Mouse (Mus musculus) CH12.LX (cell line): ENCODE measurements around the gene Eras. TPM values are rescaled to one million over a fixed set of nuclear protein-coding genes. Genes with fewer than 3 reads are reported as not detected.

ENCODE experiments used
- DNase-seq: peaks from one replicate; pipeline ENCODE4 v3.0.0-alpha.2; 2013; ENCODE audit errors: extremely low read depth
- H3K27ac ChIP-seq: 2 replicates; pipeline ENCODE4 v1.5.1; 2012; ENCODE audit warnings: low read depth, mild to moderate bottlenecking, control low read depth, moderate library complexity; ENCODE audit not compliant: insufficient read depth
- H3K27me3 ChIP-seq: replicated peaks from 2 replicates; pipeline ENCODE3; 2012; ENCODE audit warnings: inconsistent platforms
- H3K36me3 ChIP-seq, 2 experiments: replicated peaks in 1 of 2; 2 replicates each; pipeline versions ENCODE3 to v1.6.1; 2012; ENCODE audit warnings: inconsistent platforms in 1 of 2, low read length in 1 of 2, mild to moderate bottlenecking in 1 of 2, mixed read lengths in 1 of 2, moderate library complexity in 1 of 2; ENCODE audit not compliant: control insufficient read depth in 1 of 2, insufficient read depth in 1 of 2
- H3K4me1 ChIP-seq, 2 experiments: 2 replicates each; pipeline ENCODE4 v1.6.1; 2012; ENCODE audit warnings: inconsistent platforms in 1 of 2, moderate library complexity in 1 of 2; ENCODE audit not compliant: insufficient read depth in 2 of 2, control insufficient read depth in 1 of 2
- H3K4me2 ChIP-seq: 2 replicates; pipeline ENCODE4 v1.6.1; 2012; ENCODE audit warnings: low read depth, mild to moderate bottlenecking, control low read depth; ENCODE audit not compliant: poor library complexity, insufficient read depth, severe bottlenecking
- H3K4me3 ChIP-seq, 3 experiments: fragments of 150-350 bp in 1 of 3; sonication (generic) in 1 of 3; replicated peaks in 1 of 3; 2 replicates each; pipeline versions ENCODE3 to v1.5.1; 2011 to 2012; ENCODE audit warnings: low read depth in 2 of 3, low read length in 2 of 3, mild to moderate bottlenecking in 2 of 3, moderate library complexity in 2 of 3, control low read depth in 1 of 3, improper control_type of control experiment in 1 of 3, inconsistent platforms in 1 of 3, mixed read lengths in 1 of 3; ENCODE audit not compliant: poor library complexity in 1 of 3
- H3K79me2 ChIP-seq: replicated peaks from 2 replicates; pipeline ENCODE4 v1.6.1; 2012; ENCODE audit warnings: mild to moderate bottlenecking, moderate library complexity; ENCODE audit not compliant: control insufficient read depth, poor library complexity, insufficient read depth, severe bottlenecking; ENCODE audit errors: extremely low read depth
- H3K9ac ChIP-seq: 2 replicates; pipeline ENCODE4 v1.6.1; 2012; ENCODE audit warnings: low read depth, mild to moderate bottlenecking, control low read depth, moderate library complexity; ENCODE audit not compliant: insufficient read depth
- H3K9me3 ChIP-seq: replicated peaks from 2 replicates; pipeline ENCODE3; 2012; ENCODE audit warnings: low read length, inconsistent platforms, mixed read lengths
- BHLHE40 ChIP-seq: IDR thresholded peaks from 2 replicates; pipeline ENCODE4 v1.6.1; 2011; ENCODE audit warnings: mild to moderate bottlenecking, low read depth, low read length, improper control_type of control experiment
- CHD1 ChIP-seq: IDR thresholded peaks from 2 replicates; pipeline ENCODE4 v1.6.1; 2012; ENCODE audit warnings: low read depth, low read length, improper control_type of control experiment, inconsistent platforms
- E2F4 ChIP-seq: IDR thresholded peaks from 2 replicates; pipeline ENCODE4 v1.6.1; 2011; ENCODE audit warnings: low read depth, low read length, improper control_type of control experiment; ENCODE audit not compliant: insufficient replicate concordance
- ELF1 ChIP-seq: IDR thresholded peaks from 2 replicates; pipeline ENCODE4 v1.6.1; 2014; ENCODE audit warnings: low read depth, mild to moderate bottlenecking, inconsistent platforms, low read length, improper control_type of control experiment
- EP300 ChIP-seq: IDR thresholded peaks from 2 replicates; pipeline ENCODE4 v1.6.1; 2011; ENCODE audit warnings: low read length, improper control_type of control experiment
- ETS1 ChIP-seq: conservative IDR thresholded peaks from 2 replicates; pipeline ENCODE4 v1.6.1; 2012; ENCODE audit warnings: low read depth, mild to moderate bottlenecking, inconsistent platforms, low read length, improper control_type of control experiment, moderate library complexity
- JUN ChIP-seq: IDR thresholded peaks from 2 replicates; pipeline ENCODE4 v1.6.1; 2011; ENCODE audit warnings: low read depth, mild to moderate bottlenecking, low read length, improper control_type of control experiment, moderate library complexity; ENCODE audit not compliant: insufficient read depth
- JUND ChIP-seq: conservative IDR thresholded peaks from 2 replicates; pipeline ENCODE4 v1.6.1; 2011; ENCODE audit warnings: low read depth, low read length, improper control_type of control experiment
- MAFK ChIP-seq: IDR thresholded peaks from 2 replicates; pipeline ENCODE4 v1.6.1; 2011; ENCODE audit warnings: low read length, improper control_type of control experiment; ENCODE audit not compliant: insufficient replicate concordance
- MAZ ChIP-seq: IDR thresholded peaks from 2 replicates; pipeline ENCODE4 v1.6.1; 2012; ENCODE audit warnings: low read depth, mild to moderate bottlenecking, inconsistent platforms, low read length, improper control_type of control experiment, moderate library complexity
- MXI1 ChIP-seq: IDR thresholded peaks from 2 replicates; pipeline ENCODE4 v1.6.1; 2011; ENCODE audit warnings: mild to moderate bottlenecking, low read depth, low read length, improper control_type of control experiment
- NELFE ChIP-seq: IDR thresholded peaks from 2 replicates; pipeline ENCODE4 v1.6.1; 2011; ENCODE audit warnings: low read depth, low read length, improper control_type of control experiment
- NRF1 ChIP-seq: IDR thresholded peaks from 2 replicates; pipeline ENCODE4 v1.6.1; 2014; ENCODE audit warnings: low read depth, mild to moderate bottlenecking, inconsistent platforms, low read length, improper control_type of control experiment, moderate library complexity
- PAX5 ChIP-seq: IDR thresholded peaks from 2 replicates; pipeline ENCODE4 v1.6.1; 2012; ENCODE audit warnings: low read length, inconsistent platforms, mixed read lengths
- RAD21 ChIP-seq: IDR thresholded peaks from 2 replicates; pipeline ENCODE4 v1.6.1; 2011; ENCODE audit warnings: low read depth, mild to moderate bottlenecking, low read length, improper control_type of control experiment, moderate library complexity
- RCOR1 ChIP-seq: conservative IDR thresholded peaks from 2 replicates; pipeline ENCODE4 v1.6.1; 2012; ENCODE audit warnings: low read depth, mild to moderate bottlenecking, inconsistent platforms, low read length, improper control_type of control experiment
- UBTF ChIP-seq: IDR thresholded peaks from 2 replicates; pipeline ENCODE4 v1.6.1; 2012; ENCODE audit warnings: low read depth, mild to moderate bottlenecking, inconsistent platforms, low read length, improper control_type of control experiment, moderate library complexity
- USF2 ChIP-seq: conservative IDR thresholded peaks from 2 replicates; pipeline ENCODE4 v1.6.1; 2011; ENCODE audit warnings: low read depth, low read length, improper control_type of control experiment
- ZKSCAN1 ChIP-seq: IDR thresholded peaks from 2 replicates; pipeline ENCODE4 v1.6.1; 2012; ENCODE audit warnings: low read depth, inconsistent platforms, low read length, improper control_type of control experiment, borderline replicate concordance
- ZMIZ1 ChIP-seq: IDR thresholded peaks from 2 replicates; pipeline ENCODE4 v1.6.1; 2012; ENCODE audit warnings: low read depth, mild to moderate bottlenecking, inconsistent platforms, low read length, improper control_type of control experiment
- ZNF384 ChIP-seq: IDR thresholded peaks from 2 replicates; pipeline ENCODE4 v1.6.1; 2012; ENCODE audit warnings: low read depth, low read length, improper control_type of control experiment, inconsistent platforms
- dilution Hi-C: fragments of 300-500 bp; cut with MboI; formaldehyde crosslinking; loops from 2 replicates; pipeline ENCODE4 v1.14.3; 2020; ENCODE audit warnings: low sequenced_read_pairs; ENCODE audit not compliant: extremely low pct_unique_long_range_greater_than_20kb, extremely low pct_ligation_motif_present
- in situ Hi-C: fragments of 300-500 bp; cut with MboI; formaldehyde crosslinking; loops from 3 replicates; pipeline ENCODE4 v1.14.3; 2019; ENCODE audit warnings: low sequenced_read_pairs, low pct_ligation_motif_present, low pct_unique_long_range_greater_than_20kb, mixed read lengths
- polyA plus RNA-seq: library from polyadenylated mRNA; unstranded; fragments of >175 nt; gene quantifications from 2 replicates; pipeline ENCODE4 v1.2.1, GENCODE M21; 2012; ENCODE audit warnings: low read depth; ENCODE audit not compliant: insufficient read length
- total RNA-seq, 2 experiments: library from RNA; depleted of rRNA; stranded (reverse); fragments of 300-350 nt in 1 of 2; fragments of >200 nt in 1 of 2; gene quantifications; 2 replicates each; pipeline ENCODE4 v1.2.3; 2012 to 2014

Eras gene
- total and polyA plus RNA-seq, 3 experiments: not detected

DNA sequence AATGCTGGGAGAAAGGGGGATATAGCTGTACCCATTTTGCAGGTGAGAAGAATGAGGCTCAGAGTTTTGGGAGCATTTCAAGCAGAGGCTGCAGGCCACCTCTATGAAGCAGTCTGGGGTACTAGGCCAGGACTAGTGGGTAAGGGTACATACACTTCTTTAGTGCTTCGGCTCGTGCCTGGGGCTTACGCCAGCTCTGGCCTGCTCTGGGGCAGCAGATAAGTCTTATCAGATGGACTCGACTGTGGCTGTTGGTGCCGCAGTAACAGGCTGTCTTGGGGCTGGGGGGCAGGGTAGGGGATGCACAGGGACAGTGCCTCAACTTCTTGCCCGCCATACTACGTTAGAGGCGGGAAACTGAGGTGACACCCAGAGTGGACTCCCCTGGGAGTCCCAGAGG, 39.8 kb upstream of the Eras start:
- no peak overlapping the region for H3K27ac ChIP-seq

DNA sequence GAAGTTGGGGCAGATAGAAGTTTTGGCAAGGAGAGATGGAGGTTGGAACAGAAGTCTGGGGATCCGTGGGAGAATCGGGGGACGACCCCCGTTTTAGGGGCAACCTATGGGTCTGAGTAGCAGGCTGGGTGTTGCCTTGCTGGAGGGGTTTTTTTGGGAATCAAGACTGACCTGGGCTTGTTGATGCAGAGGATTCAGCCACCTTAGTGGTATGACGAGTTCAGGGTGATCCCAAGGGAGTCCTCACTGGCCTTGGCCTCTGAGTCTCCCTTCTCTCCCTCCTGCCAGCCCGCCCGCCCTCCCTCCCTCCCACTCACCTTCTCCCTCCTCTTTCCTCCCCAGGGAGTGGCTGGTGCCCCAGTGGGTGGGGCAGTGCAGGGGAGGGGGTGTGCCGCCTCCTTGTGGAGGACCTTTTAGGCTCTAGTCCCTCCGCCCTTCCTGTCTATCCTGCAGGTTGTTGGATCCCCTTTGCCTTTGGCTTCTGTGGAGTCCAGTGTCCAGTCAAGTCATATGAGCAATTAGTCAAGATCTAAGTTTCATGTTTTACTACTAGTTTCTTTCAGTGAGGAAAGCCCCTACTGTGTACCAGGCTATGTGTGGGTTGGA, 39.3 kb upstream of the Eras start:
- Histone ChIP-seq H3K9ac (no peak overlapping the region), H3K4me2 (no peak overlapping the region), H3K9me3 (no peaks in the 10 kb centered on the region), H3K27ac (no peak overlapping the region), H3K36me3 (no peaks in the 10 kb centered on the region), H3K79me2 (no peaks in the 10 kb centered on the region), H3K4me3 (no peak overlapping the region), H3K4me1 (peaks cover 3 to 9% of the 10 kb centered on the region in 2 experiments; a peak in 3 of 4 replicates), H3K27me3 (no peaks in the 10 kb centered on the region)
- TF ChIP-seq MAFK (no peak), NELFE (no peak), UBTF (no peak), PAX5 (no peak), ELF1 (no peak)
- no peak for DNase-seq
- dilution Hi-C loops (no loop called here), in situ Hi-C loops (no loop called here)

More for the DNA sequence above, 39.8 kb upstream of the Eras start:
- H3K27me3 ChIP-seq: no peaks in the 10 kb centered on the region
- no peak overlapping the region for H3K4me3 ChIP-seq
- H3K9ac ChIP-seq: no peak overlapping the region
- dilution Hi-C loops (no loop called here), in situ Hi-C loops (no loop called here)
- TF ChIP-seq JUN: no peak
- DNase-seq: no peak
- H3K36me3 ChIP-seq: no peaks in the 10 kb centered on the region
- H3K79me2 ChIP-seq: no peaks in the 10 kb centered on the region
- H3K4me2 ChIP-seq: no peak overlapping the region
- peaks cover 3 to 9% of the 10 kb centered on the region in 2 experiments; a peak in 3 of 4 replicates for H3K4me1 ChIP-seq
- no peaks in the 10 kb centered on the region for H3K9me3 ChIP-seq

DNA sequence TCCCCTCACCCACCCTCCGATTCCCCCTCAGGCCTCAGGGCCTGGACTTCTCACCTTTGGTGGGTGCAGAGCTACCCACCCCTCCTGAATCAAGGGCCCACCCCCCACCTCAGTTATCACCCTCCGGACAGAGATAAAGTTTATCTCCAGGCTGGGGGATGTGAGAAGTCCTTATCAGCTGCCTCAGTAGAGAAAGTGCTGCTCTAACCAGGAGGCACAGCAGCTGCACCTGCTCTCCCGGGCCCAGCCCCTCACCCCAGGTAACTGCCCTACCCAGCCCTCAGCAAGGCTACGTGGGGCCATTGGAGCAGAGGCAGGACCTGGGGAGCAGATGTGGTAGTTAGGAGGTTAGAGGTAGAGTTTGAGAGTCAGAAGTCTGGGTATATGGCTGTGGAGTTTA, 37.8 kb upstream of the Eras start:
- dilution Hi-C loops: no loop called here

More for the DNA sequence above, 37.8 kb upstream of the Eras start:
- Histone ChIP-seq H3K9me3 (no peaks in the 10 kb centered on the region), H3K4me2 (no peak overlapping the region), H3K4me3 (no peak overlapping the region), H3K27ac (no peak overlapping the region), H3K9ac (no peak overlapping the region)
- in situ Hi-C loops: no loop called here
- DNase-seq: no peak
- TF ChIP-seq NRF1 (no peak), MAZ (no peak), RCOR1 (no peak), ZNF384 (no peak), UBTF (no peak), CHD1 (no peak), MXI1 (no peak), BHLHE40 (no peak), EP300 (no peak), ETS1 (no peak), ZKSCAN1 (no peak), RAD21 (no peak), E2F4 (no peak), JUND (no peak), ZMIZ1 (no peak), USF2 (no peak)
- TF ChIP-seq, all 38 proteins: peak for 0
- no peaks in the 10 kb centered on the region for H3K36me3 ChIP-seq
- no peaks in the 10 kb centered on the region for H3K27me3 ChIP-seq
- peaks cover 3 to 9% of the 10 kb centered on the region in 2 experiments; a peak in 3 of 4 replicates for H3K4me1 ChIP-seq
- H3K79me2 ChIP-seq: no peaks in the 10 kb centered on the region
